Mouse (Mus musculus): ENCODE results near the gene Rpgrip1l. TPM values are rescaled to one million over a fixed set of nuclear protein-coding genes. Genes with fewer than 3 reads are reported as not detected.

The Rpgrip1l gene
- total RNA-seq, 2 experiments from 2014 or later = 10.1 to 14.6 TPM

DNA sequence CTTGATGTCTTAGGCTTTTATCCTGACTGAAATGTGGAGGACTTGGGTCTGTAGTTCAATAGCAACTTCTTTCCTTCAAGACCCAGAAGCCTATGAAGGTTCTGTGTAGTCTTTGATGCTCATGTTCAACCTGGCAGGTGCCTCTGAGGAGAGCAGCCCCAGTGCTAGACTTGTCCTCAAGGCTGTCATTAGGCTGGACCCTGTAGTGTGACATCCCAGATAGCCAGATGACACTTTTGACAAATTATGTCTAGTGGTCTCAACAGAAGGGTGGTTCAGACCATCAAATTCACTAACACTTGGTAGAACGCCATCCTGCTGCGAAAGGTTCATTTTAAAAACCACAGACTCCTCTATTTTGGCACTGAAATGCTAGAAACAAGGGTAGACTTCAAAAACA is 100.1 kb downstream of the Rpgrip1l start:
- ATAC-seq (replicated peaks; ENCODE audit: poor library complexity) = no peak

DNA sequence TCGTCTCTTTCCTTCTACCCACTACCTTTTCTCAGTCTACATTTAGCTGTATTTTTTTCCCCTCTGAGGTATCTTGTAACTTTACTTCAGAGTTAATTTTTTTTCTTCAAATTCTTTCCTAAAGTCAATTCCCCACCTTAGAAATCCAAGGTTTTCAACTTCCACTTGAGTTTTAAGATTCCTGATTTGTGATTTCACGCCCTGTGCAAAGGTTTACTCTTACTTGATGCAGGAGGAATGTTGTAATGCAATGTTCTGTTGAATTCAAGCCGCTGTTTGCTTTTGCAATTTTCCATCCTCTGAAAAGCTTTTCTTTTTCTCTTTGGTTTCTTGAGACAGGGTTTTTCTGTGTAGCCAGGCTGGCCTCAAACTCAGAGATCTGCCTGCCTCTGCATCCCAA is 103.4 kb downstream of the Rpgrip1l start:
- ATAC-seq (replicated peaks; ENCODE audit: poor library complexity) = no peak

DNA sequence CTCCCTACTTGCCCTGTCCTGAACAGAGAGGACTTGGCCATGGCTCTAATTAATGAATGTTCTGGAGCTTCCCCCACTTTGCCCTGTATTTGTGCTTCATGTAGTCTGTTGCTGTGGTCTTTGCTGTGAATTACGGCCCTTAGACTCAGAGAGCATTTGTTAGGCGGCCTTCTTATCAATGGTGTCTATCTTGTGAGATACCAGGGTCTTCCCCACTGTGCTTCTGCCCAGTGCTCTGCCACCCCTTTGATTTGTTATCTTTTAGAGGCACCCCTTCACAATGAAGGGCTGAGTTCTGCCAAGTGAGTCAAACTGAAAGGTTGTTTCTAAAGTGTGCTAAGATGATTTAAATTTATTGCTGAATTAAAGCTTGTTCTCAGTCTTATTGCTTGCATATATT is 105.4 kb downstream of the Rpgrip1l start:
- ATAC-seq (replicated peaks; ENCODE audit: poor library complexity) = 0 out of 2 replicates have a peak, but pooled peaks have one; percentile 26

- ATAC-seq (replicated peaks; ENCODE audit: poor library complexity) = no peak
Measured at GRCm38 (mm10) chr8:91205897-91206296, 107.2 kb downstream of the Rpgrip1l start.

DNA sequence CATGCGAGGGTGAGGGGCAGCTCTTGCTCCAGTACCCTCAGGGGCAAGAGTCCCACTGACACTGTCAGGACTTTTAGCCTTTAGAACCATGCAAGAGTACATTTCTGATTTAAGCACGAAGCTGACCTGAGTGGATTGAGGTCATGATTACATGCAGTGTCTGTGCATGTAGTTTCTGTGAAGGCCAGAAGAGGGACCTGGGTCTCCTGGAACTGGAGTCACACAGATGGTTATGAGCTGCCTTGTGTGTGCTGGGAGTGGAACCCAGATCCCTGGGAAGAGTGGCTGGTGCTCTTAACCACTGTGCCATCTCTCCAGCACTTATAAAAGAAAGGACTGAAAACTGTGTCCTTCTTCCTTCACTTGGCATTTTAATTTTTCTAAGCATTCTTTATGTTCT is 111.9 kb downstream of the Rpgrip1l start:
- ATAC-seq (replicated peaks; ENCODE audit: poor library complexity) = 0 out of 2 replicates have a peak, but pooled peaks have one; percentile 34

- ATAC-seq (replicated peaks; ENCODE audit: poor library complexity) = no peak
Measured at GRCm38 (mm10) chr8:91199876-91200275, 113.2 kb downstream of the Rpgrip1l start, which contains the start of gene Aktip. TSS of gene Aktip (minus strand) at chr8:91199976.

GRCm38 (mm10) chr8:91198036-91198435 is 115.0 kb downstream of the Rpgrip1l start:
- no peak for ATAC-seq (replicated peaks; ENCODE audit: poor library complexity)

- ATAC-seq (replicated peaks; ENCODE audit: poor library complexity) = peak; percentile 42
Measured at GRCm38 (mm10) chr8:91197233-91197632, 115.8 kb downstream of the Rpgrip1l start.

DNA sequence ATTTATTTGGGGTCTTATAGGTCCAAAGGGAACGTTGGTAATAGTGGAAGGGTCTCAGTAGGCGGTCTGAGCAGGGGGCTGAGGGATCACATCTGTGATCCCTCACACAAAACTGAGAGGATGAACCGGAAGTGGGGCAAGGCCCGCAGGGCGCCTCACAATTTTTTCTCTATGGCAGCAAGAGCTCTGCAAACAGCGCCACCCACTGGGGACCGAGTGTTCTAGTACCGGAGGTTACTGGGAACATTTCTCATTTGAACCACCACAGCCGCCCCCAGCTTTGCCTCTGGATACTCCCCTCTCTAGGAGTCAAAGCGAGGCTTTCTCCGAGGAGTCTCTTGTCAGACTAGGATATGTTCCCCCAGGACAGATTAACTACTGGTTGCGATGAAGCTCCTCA is 116.4 kb downstream of the Rpgrip1l start:
- ATAC-seq (replicated peaks; ENCODE audit: poor library complexity) = 0 out of 2 replicates have a peak, but pooled peaks have one; percentile 32

- no peak for ATAC-seq (replicated peaks; ENCODE audit: poor library complexity)
Measured at GRCm38 (mm10) chr8:91194081-91194480, 119.0 kb downstream of the Rpgrip1l start.

DNA sequence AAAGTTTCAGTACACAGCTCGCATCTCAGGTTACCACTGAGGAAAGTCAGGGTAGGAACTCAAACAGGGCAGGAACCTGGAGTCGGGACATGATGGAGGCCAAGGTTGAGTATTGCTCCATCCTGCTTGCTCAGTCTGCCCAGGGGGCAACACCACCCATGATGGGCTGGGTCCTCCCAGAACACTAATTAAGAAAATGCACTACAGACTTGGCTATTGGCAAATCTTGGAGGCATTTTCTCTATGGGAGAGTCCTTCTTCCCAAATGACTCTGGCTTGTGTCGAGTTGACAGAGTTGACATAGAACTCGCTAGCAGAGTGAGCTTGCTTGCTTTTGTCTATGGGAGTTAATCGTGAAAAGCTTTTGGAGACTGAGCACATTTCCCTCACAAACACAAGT is 120.1 kb downstream of the Rpgrip1l start:
- no peak for ATAC-seq (replicated peaks; ENCODE audit: poor library complexity)

GRCm38 (mm10) chr8:91190816-91191340 is 122.2 kb downstream of the Rpgrip1l start:
- peak; percentile 99 for ATAC-seq (replicated peaks; ENCODE audit: poor library complexity)

- ATAC-seq (replicated peaks; ENCODE audit: poor library complexity) = no peak
Measured at GRCm38 (mm10) chr8:91188152-91188551, 124.9 kb downstream of the Rpgrip1l start.

GRCm38 (mm10) chr8:91186372-91186771 is 126.7 kb downstream of the Rpgrip1l start:
- ATAC-seq (replicated peaks; ENCODE audit: poor library complexity) = no peak

- peak; percentile 54 for ATAC-seq (replicated peaks; ENCODE audit: poor library complexity)
Measured at GRCm38 (mm10) chr8:91177708-91178107, 135.4 kb downstream of the Rpgrip1l start.

DNA sequence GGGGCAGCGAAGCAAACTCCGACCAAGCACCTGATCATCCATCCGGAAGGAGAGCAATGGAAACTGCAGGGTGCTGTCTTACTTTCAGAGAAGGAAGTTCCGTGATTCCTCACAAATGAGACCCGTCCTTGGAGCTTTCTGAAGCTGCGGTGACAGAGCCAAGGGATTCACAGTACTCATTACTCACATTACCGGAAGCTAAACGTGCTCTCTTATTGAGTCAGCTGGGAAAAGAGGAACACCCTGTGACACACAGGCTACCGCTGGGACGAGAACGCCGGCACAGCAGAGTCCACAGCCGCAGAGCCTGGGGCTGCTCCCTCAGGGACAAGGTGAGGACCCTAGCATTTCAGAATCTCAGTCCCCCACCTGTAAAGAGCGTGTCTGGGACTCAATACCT is 136.9 kb downstream of the Rpgrip1l start:
- ATAC-seq (replicated peaks; ENCODE audit: poor library complexity) = peak; percentile 86

- ATAC-seq (replicated peaks; ENCODE audit: poor library complexity) = no peak
Measured at GRCm38 (mm10) chr8:91171605-91172004, 141.5 kb downstream of the Rpgrip1l start.

DNA sequence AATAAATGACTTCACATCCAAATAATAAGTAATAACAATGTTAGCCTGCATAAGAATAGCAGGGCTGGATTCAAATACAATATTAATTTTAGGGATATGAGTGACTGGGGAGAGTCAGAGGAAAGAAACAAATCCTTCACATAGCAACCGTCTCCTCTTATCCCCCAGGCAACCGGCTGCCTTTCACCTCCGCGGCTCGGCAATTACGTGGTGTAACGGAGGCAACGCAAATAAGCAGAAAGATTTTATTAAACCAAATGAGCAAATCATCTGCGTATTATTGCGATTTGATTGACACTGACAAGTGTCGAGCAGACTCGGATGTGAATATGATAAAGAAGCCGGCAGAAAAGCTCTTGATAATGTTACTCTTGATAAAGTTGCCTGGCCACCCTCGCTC is 142.1 kb downstream of the Rpgrip1l start:
- ATAC-seq (replicated peaks; ENCODE audit: poor library complexity) = no peak

- ATAC-seq (replicated peaks; ENCODE audit: poor library complexity) = no peak
Measured at GRCm38 (mm10) chr8:91170152-91170551, 142.9 kb downstream of the Rpgrip1l start.
